Mouse (Mus musculus): ENCODE data around the gene Tlcd2. TPM values are rescaled to one million over a fixed set of nuclear protein-coding genes. Genes with fewer than 3 reads are reported as not detected.
A peak's percentile ranks its signal among the peaks of the same experiment; 100 is the strongest.

Gene Tlcd2
- polyA plus RNA-seq, 1 experiment from 2014 or later = 13.4 TPM

DNA sequence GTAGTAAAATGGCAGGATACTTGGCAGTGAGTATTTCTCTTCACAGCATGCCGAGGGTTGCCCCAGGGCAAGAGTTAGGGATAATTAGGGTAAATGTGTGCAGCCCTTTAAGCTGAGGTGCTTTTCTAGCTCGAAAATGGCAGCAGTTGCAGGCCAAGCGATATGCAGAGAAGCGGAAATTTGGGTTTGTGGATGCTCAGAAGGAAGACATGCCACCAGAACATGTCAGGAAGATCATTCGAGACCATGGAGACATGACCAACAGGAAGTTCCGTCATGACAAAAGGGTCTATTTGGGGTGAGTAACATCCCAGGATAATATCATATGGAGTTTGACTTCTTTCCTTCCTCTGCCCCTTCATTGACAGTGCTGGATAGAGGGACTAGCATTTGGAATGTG, 26.0 kb downstream of the Tlcd2 start:
- Histone ChIP-seq H3K4me2 (ENCODE audit: low read length) (peak overlapping the region; percentile 97), H3K36me3 (ENCODE audit: control insufficient read depth, insufficient read depth, low read length) (peaks cover 44% of the 10 kb centered on the region), H3K4me3 (ENCODE audit: control insufficient read depth in 1 of 2, insufficient read depth in 1 of 2, low read depth in 1 of 2, low read length in 2 of 2) (peak overlapping the region; percentile 81 to 99), H3K27me3 (ENCODE audit: control insufficient read depth, insufficient read depth, low read length) (no peaks in the 10 kb centered on the region), H3K9me3 (ENCODE audit: control insufficient read depth, low read length) (no peaks in the 10 kb centered on the region), H3K27ac (replicated peaks in 1 of 2; ENCODE audit: control insufficient read depth in 1 of 2, insufficient read depth in 1 of 2, low read depth in 2 of 2, low read length in 2 of 2) (no peak overlapping the region), H3K9ac (ENCODE audit: low read length) (peak overlapping the region; percentile 92), H3K4me1 (ENCODE audit: control insufficient read depth in 2 of 2, insufficient read depth in 2 of 2, low read length in 2 of 2) (peaks cover 5 to 9% of the 10 kb centered on the region in 2 experiments)
- WGBS = 43% methylated on average over 6 of the region's 6 CpGs
- no peak for ATAC-seq (ENCODE audit: insufficient number of reproducible peaks, insufficient read depth, low FRiP score, low read depth)

DNA sequence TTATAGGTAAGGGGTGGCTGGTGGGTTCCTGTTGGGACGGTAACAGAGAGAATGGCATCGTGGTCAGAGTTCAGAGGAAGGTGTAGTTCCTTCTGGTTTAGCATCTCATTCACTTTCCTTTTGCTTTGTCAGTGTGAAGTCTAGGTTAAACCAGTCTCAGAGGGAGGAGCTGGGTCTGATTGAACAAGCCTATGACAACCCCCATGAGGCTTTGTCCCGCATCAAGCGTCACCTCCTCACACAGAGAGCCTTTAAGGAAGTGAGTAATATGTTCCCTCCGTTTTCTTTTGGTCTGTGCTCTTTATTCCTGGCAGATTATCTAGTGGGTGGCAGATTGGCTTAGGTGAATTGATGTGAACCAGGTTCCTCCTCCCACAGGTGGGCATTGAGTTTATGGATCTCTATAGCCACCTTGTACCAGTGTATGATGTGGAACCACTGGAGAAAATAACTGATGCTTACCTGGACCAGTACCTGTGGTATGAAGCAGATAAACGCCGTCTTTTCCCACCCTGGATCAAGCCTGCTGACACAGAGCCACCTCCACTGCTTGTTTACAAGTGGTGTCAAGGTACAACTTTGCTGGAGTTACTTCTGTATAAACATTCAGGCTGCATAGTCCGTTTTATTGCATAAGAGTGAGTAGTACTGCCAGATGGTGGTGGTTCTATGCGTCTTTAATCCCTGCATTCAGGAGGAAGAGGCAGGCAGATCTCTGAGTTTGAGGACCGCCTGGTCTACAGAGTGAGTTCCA, 33.0 kb downstream of the Tlcd2 start:
- Histone ChIP-seq H3K4me1 (ENCODE audit: control insufficient read depth in 2 of 2, insufficient read depth in 2 of 2, low read length in 2 of 2) (no peaks in the 10 kb centered on the region), H3K36me3 (ENCODE audit: control insufficient read depth, insufficient read depth, low read length) (peaks cover 100% of the 10 kb centered on the region), H3K4me3 (ENCODE audit: control insufficient read depth in 1 of 2, insufficient read depth in 1 of 2, low read depth in 1 of 2, low read length in 2 of 2) (no peak overlapping the region), H3K4me2 (ENCODE audit: low read length) (no peak overlapping the region), H3K9me3 (ENCODE audit: control insufficient read depth, low read length) (no peaks in the 10 kb centered on the region), H3K9ac (ENCODE audit: low read length) (no peak overlapping the region), H3K27me3 (ENCODE audit: control insufficient read depth, insufficient read depth, low read length) (no peaks in the 10 kb centered on the region), H3K27ac (replicated peaks in 1 of 2; ENCODE audit: control insufficient read depth in 1 of 2, insufficient read depth in 1 of 2, low read depth in 2 of 2, low read length in 2 of 2) (no peak overlapping the region)
- ATAC-seq (ENCODE audit: insufficient number of reproducible peaks, insufficient read depth, low FRiP score, low read depth) = no peak
- 87% methylated on average over 10 of the region's 10 CpGs for WGBS

DNA sequence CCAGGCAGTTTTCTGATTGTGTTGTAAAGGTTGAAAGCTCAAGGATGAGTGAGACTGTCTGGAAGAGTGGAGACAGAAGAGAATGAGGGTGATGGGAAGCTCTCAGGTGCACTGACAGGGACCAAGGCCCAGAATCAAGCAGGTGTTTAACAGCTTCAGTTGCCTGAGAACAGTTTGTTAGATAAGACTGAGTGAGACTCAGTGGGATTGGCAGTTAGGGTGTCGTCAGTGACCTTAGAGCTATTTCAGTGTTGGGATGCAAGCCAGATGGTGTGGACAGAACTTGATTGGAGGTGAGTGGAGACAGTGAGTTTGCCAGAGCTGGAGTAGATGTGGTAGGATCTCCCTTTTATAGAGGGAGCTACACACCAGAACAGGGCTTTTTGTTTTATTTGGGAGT, 36.6 kb downstream of the Tlcd2 start:
- no peak for ATAC-seq (ENCODE audit: insufficient number of reproducible peaks, insufficient read depth, low FRiP score, low read depth)
- peaks cover 100% of the 10 kb centered on the region for H3K36me3 ChIP-seq (ENCODE audit: control insufficient read depth, insufficient read depth, low read length)
- no peak overlapping the region for H3K4me3 ChIP-seq (ENCODE audit: control insufficient read depth in 1 of 2, insufficient read depth in 1 of 2, low read depth in 1 of 2, low read length in 2 of 2)
- H3K9ac ChIP-seq (ENCODE audit: low read length) = no peak overlapping the region
- no peaks in the 10 kb centered on the region for H3K4me1 ChIP-seq (ENCODE audit: control insufficient read depth in 2 of 2, insufficient read depth in 2 of 2, low read length in 2 of 2)
- 15% methylated on average over 1 of the region's 1 CpGs for WGBS
- H3K9me3 ChIP-seq (ENCODE audit: control insufficient read depth, low read length) = no peaks in the 10 kb centered on the region
- no peaks in the 10 kb centered on the region for H3K27me3 ChIP-seq (ENCODE audit: control insufficient read depth, insufficient read depth, low read length)
- no peak overlapping the region for H3K27ac ChIP-seq (replicated peaks in 1 of 2; ENCODE audit: control insufficient read depth in 1 of 2, insufficient read depth in 1 of 2, low read depth in 2 of 2, low read length in 2 of 2)
- H3K4me2 ChIP-seq (ENCODE audit: low read length) = no peak overlapping the region

DNA sequence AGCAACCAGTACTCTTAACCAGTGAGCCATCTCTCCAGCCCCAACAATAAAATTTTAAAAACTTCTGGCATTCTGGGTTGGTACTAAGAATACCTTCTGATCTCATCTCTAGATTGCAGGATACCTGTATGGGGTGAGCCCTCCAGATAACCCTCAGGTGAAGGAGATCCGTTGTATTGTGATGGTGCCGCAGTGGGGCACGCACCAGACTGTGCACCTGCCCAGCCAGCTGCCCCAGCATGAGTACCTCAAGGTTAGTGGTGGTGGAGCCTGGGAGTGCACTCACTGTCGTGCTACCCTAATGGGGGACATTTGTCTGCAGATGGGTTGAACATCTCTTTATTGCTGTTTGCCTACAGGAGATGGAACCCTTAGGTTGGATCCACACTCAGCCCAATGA, 46.6 kb downstream of the Tlcd2 start:
- Histone ChIP-seq H3K36me3 (ENCODE audit: control insufficient read depth, insufficient read depth, low read length) (peaks cover 63% of the 10 kb centered on the region), H3K9me3 (ENCODE audit: control insufficient read depth, low read length) (no peaks in the 10 kb centered on the region), H3K9ac (ENCODE audit: low read length) (no peak overlapping the region), H3K4me3 (ENCODE audit: control insufficient read depth in 1 of 2, insufficient read depth in 1 of 2, low read depth in 1 of 2, low read length in 2 of 2) (no peak overlapping the region), H3K4me1 (ENCODE audit: control insufficient read depth in 2 of 2, insufficient read depth in 2 of 2, low read length in 2 of 2) (peaks cover 13 to 14% of the 10 kb centered on the region in 2 experiments), H3K27ac (replicated peaks in 1 of 2; ENCODE audit: control insufficient read depth in 1 of 2, insufficient read depth in 1 of 2, low read depth in 2 of 2, low read length in 2 of 2) (no peak overlapping the region), H3K4me2 (ENCODE audit: low read length) (no peak overlapping the region), H3K27me3 (ENCODE audit: control insufficient read depth, insufficient read depth, low read length) (no peaks in the 10 kb centered on the region)
- ATAC-seq (ENCODE audit: insufficient number of reproducible peaks, insufficient read depth, low FRiP score, low read depth) = no peak
- WGBS = 92% methylated on average over 4 of the region's 4 CpGs

DNA sequence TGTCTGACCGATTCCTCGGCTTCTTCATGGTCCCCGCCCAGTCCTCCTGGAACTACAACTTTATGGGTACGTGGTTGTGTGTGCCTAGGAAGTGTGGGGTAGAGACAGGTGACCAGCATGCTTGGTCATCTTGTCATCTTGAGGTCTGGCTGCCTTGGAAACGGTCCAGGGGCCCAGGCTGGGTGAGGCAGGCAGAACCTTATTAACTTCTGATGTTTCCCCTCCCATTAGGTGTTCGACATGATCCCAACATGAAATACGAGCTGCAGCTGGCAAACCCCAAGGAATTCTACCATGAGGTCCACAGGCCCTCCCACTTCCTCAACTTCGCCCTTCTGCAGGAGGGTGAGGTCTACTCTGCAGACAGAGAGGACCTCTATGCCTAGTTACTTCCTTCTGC, 47.4 kb downstream of the Tlcd2 start:
- Histone ChIP-seq H3K9me3 (ENCODE audit: control insufficient read depth, low read length) (no peaks in the 10 kb centered on the region), H3K4me3 (ENCODE audit: control insufficient read depth in 1 of 2, insufficient read depth in 1 of 2, low read depth in 1 of 2, low read length in 2 of 2) (no peak overlapping the region), H3K4me1 (ENCODE audit: control insufficient read depth in 2 of 2, insufficient read depth in 2 of 2, low read length in 2 of 2) (peaks cover 13 to 14% of the 10 kb centered on the region in 2 experiments), H3K4me2 (ENCODE audit: low read length) (no peak overlapping the region), H3K9ac (ENCODE audit: low read length) (no peak overlapping the region), H3K27me3 (ENCODE audit: control insufficient read depth, insufficient read depth, low read length) (no peaks in the 10 kb centered on the region), H3K36me3 (ENCODE audit: control insufficient read depth, insufficient read depth, low read length) (peaks cover 55% of the 10 kb centered on the region), H3K27ac (replicated peaks in 1 of 2; ENCODE audit: control insufficient read depth in 1 of 2, insufficient read depth in 1 of 2, low read depth in 2 of 2, low read length in 2 of 2) (0 out of 4 replicates have a peak overlapping the region, but pooled peaks of 1 of the 2 experiments have one; percentile 96)
- 68% methylated on average over 8 of the region's 8 CpGs for WGBS
- ATAC-seq (ENCODE audit: insufficient number of reproducible peaks, insufficient read depth, low FRiP score, low read depth) = no peak

DNA sequence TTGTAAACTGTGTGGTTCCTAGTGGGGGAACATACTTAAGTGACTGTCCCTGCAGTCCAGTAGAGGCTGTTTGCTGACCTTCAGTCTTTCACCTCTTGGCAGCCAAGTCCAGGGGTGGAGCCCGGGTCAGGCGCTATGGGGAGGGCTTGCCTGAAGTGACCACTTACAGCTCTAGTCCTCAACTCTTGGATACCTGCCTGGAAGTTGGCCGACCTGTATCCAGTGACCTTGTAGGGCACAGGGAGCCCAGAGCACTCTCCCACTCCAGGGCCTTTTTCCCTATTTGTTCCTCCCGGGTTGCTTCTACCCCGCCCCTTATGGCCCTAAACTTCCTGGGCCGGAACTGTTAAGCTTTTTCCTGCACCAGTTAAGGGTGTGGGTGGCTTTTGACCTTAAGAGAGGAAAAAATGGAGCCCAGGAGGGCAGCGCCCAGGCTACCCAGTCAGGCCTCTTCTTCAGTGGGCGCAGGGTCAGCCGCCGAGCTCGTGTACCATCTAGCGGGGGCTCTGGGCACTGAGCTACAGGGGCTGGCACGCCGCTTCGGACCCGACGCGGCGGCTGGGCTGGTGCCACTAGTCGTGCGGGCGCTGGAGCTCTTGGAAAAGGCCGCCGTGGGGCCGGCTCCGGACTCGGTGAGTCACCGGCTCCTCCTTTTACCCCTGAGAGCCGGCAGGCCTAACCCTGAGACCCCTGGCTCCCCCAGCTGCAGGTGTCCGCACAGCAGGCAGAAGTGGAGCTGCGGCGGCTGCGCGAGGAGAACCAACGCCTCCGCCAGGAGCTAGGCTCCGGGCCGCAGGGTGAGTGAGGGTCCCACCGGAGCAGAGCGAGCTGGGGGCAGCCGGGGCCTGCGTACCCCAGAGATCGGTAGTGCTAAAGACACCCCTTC, 48.5 kb downstream of the Tlcd2 start, which contains the start of gene Rilp:
Gene Rilp (plus strand): TSS at position 354 of the 886 bp plus-strand sequence.
- peak; percentile 53 for ATAC-seq (ENCODE audit: insufficient number of reproducible peaks, insufficient read depth, low FRiP score, low read depth)
- 1% methylated on average over 42 of the region's 43 CpGs for WGBS

DNA sequence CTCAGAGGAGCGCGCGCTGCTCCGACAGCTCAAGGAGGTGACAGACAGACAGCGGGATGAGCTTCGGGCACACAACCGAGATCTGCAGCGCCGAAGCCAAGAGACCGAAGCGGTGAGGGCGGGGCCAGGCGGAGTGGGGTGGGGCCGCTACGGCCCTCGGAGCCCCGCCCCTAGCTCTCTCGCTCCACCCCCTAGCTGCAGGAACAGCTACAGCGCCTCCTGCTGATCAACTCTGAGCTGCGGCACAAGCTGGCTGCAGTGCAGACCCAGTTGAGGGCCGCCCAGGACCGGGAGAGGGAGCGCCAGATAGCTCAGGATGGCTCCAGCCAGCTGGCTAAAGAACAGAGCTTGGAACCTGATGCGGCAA, 49.1 kb downstream of the Tlcd2 start:
- peak overlapping the region; percentile 76 to 96 for H3K27ac ChIP-seq (replicated peaks in 1 of 2; ENCODE audit: control insufficient read depth in 1 of 2, insufficient read depth in 1 of 2, low read depth in 2 of 2, low read length in 2 of 2)
- peaks cover 38% of the 10 kb centered on the region for H3K36me3 ChIP-seq (ENCODE audit: control insufficient read depth, insufficient read depth, low read length)
- H3K27me3 ChIP-seq (ENCODE audit: control insufficient read depth, insufficient read depth, low read length) = no peaks in the 10 kb centered on the region
- WGBS = 2% methylated on average over 24 of the region's 24 CpGs
- ATAC-seq (ENCODE audit: insufficient number of reproducible peaks, insufficient read depth, low FRiP score, low read depth) = peak; percentile 68
- H3K9ac ChIP-seq (ENCODE audit: low read length) = peak overlapping the region; percentile 86
- peak overlapping the region; percentile 60 for H3K4me3 ChIP-seq (ENCODE audit: control insufficient read depth in 1 of 2, insufficient read depth in 1 of 2, low read depth in 1 of 2, low read length in 2 of 2)
- H3K4me1 ChIP-seq (ENCODE audit: control insufficient read depth in 2 of 2, insufficient read depth in 2 of 2, low read length in 2 of 2) = peaks cover 13 to 14% of the 10 kb centered on the region in 2 experiments
- H3K9me3 ChIP-seq (ENCODE audit: control insufficient read depth, low read length) = no peaks in the 10 kb centered on the region
- peak overlapping the region; percentile 98 for H3K4me2 ChIP-seq (ENCODE audit: low read length)

More for the DNA sequence above, 48.5 kb downstream of the Tlcd2 start, which contains the start of gene Rilp:
- Histone ChIP-seq H3K4me2 (ENCODE audit: low read length) (peak within 1 kb of the TSS; percentile 98), H3K9ac (ENCODE audit: low read length) (peak within 1 kb of the TSS; percentile 86), H3K9me3 (ENCODE audit: control insufficient read depth, low read length) (no peaks in the 10 kb centered on the region), H3K27ac (replicated peaks in 1 of 2; ENCODE audit: control insufficient read depth in 1 of 2, insufficient read depth in 1 of 2, low read depth in 2 of 2, low read length in 2 of 2) (peak within 1 kb of the TSS; percentile 76 to 96), H3K4me1 (ENCODE audit: control insufficient read depth in 2 of 2, insufficient read depth in 2 of 2, low read length in 2 of 2) (peaks cover 13 to 14% of the 10 kb centered on the region in 2 experiments), H3K36me3 (ENCODE audit: control insufficient read depth, insufficient read depth, low read length) (peaks cover 45% of the 10 kb centered on the region), H3K27me3 (ENCODE audit: control insufficient read depth, insufficient read depth, low read length) (no peaks in the 10 kb centered on the region), H3K4me3 (ENCODE audit: control insufficient read depth in 1 of 2, insufficient read depth in 1 of 2, low read depth in 1 of 2, low read length in 2 of 2) (peak within 1 kb of the TSS; percentile 60)
